Mouse (Mus musculus): ENCODE measurements at regions not wholly inside any gene's neighbourhood (a gene's known extent, or its start where the extent isn't known, plus 50 kb on each side); places are given as distances from the start of the nearest gene placed in this dataset.

DNA sequence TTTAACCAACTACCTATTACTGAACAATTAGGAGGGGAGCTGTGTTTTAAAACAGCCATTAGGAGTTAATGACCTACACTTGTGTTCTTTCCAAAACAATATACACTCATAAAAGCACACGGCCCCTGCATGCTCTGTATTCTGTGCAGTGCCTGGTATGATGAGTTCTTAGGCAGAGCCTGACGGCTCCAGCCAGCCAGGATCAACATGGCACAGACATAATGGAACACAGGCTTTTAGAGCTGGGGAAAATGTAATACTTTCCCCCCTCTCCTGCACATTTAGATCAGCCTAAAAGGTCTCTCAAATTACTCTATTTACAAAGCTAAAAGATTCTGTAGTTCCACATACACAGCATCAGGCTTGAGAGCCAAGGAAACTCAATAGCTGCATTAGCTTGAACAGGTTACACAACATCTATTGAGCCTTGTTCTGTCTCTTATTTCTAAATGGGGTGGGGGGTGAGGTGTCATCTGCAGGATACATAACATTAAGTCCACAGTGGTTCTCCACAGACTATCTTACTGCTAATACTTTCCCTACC lies 250.1 kb downstream of the Dcdc2c start:
- Histone ChIP-seq H3K4me1 (ENCODE audit: control insufficient read depth in 1 of 2, insufficient read depth in 2 of 2, low read length in 2 of 2) (no peaks in the 10 kb centered on the region), H3K36me3 (ENCODE audit: control insufficient read depth in 1 of 2, insufficient read depth in 2 of 2, low read length in 2 of 2) (no peaks in the 10 kb centered on the region), H3K79me2 (ENCODE audit: control insufficient read depth, insufficient read depth, low read length, poor library complexity) (no peaks in the 10 kb centered on the region), H3K27ac (ENCODE audit: control insufficient read depth, low read depth, low read length) (no peak overlapping the region), H3K4me3 (ENCODE audit: control insufficient read depth in 1 of 2, insufficient read depth in 1 of 2, low read depth in 2 of 2, low read length in 2 of 2) (no peak overlapping the region), H3K27me3 (ENCODE audit: control insufficient read depth in 1 of 2, insufficient read depth in 2 of 2, low read length in 2 of 2) (no peaks in the 10 kb centered on the region), H3K9ac (ENCODE audit: control insufficient read depth, low read depth, low read length, poor library complexity, severe bottlenecking) (no peak overlapping the region), H3K9me3 (replicated peaks; ENCODE audit: insufficient read depth, low read length) (no peaks in the 10 kb centered on the region)
- TF ChIP-seq MYC (IDR thresholded peaks at IDR 0.05; ENCODE audit: low read depth, low read length) = no peak
- TF ChIP-seq JUND (IDR thresholded peaks at IDR 0.05; ENCODE audit: low read depth, low read length) = no peak
- no peak for TF ChIP-seq GATA1 (IDR thresholded peaks at IDR 0.05; ENCODE audit: low read depth, low read length)
- no peak for TF ChIP-seq NELFE (IDR thresholded peaks at IDR 0.05; ENCODE audit: low read depth, low read length)
- no peak for TF ChIP-seq POLR2AphosphoS2 (IDR thresholded peaks at IDR 0.05; ENCODE audit: low read length)
- no peak for TF ChIP-seq MAX (IDR thresholded peaks at IDR 0.05; ENCODE audit: low read length)
- no peak for TF ChIP-seq BHLHE40 (IDR thresholded peaks at IDR 0.05; ENCODE audit: borderline replicate concordance, low read depth, low read length)
- TF ChIP-seq MYB (IDR thresholded peaks at IDR 0.05; ENCODE audit: low read depth, low read length) = no peak
- TF ChIP-seq ZKSCAN1 (IDR thresholded peaks at IDR 0.05; ENCODE audit: low read depth, low read length) = no peak
- no peak for DNase-seq (ENCODE audit: low read depth, low spot score)

DNA sequence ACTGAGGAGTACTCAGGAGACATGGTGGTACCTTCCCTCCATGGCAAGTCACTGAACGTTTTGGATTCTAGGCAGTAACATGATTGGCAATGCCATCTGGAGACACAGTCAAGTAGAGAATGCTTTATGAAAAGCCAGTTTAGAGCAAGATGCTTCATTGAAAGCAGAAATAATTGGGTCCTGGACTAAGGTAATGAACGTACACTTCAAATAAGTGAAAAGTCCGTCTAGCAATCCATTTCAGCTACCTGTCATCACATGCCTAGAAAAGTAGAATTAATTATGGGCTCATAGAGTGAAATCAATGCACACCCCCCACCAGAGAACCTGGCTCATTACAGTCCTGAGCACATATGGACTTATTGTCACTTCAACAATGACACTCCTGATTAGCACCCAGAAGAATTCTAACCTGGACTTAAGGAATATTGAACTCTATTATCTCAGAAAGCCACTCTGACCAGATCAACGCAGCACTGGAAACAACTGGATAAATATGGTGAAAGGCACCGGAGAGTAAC lies 263.8 kb downstream of the Dcdc2c start:
- Histone ChIP-seq H3K36me3 (ENCODE audit: control insufficient read depth in 1 of 2, insufficient read depth in 2 of 2, low read length in 2 of 2) (no peaks in the 10 kb centered on the region), H3K27me3 (ENCODE audit: control insufficient read depth in 1 of 2, insufficient read depth in 2 of 2, low read length in 2 of 2) (no peaks in the 10 kb centered on the region), H3K4me1 (ENCODE audit: control insufficient read depth in 1 of 2, insufficient read depth in 2 of 2, low read length in 2 of 2) (no peaks in the 10 kb centered on the region), H3K79me2 (ENCODE audit: control insufficient read depth, insufficient read depth, low read length, poor library complexity) (no peaks in the 10 kb centered on the region), H3K9ac (ENCODE audit: control insufficient read depth, low read depth, low read length, poor library complexity, severe bottlenecking) (no peak overlapping the region), H3K27ac (ENCODE audit: control insufficient read depth, low read depth, low read length) (no peak overlapping the region), H3K9me3 (replicated peaks; ENCODE audit: insufficient read depth, low read length) (no peaks in the 10 kb centered on the region), H3K4me3 (ENCODE audit: control insufficient read depth in 1 of 2, insufficient read depth in 1 of 2, low read depth in 2 of 2, low read length in 2 of 2) (no peak overlapping the region)
- TF ChIP-seq EP300 (IDR thresholded peaks at IDR 0.05; ENCODE audit: low read depth in 1 of 2, low read length in 2 of 2) (no peak), JUND (IDR thresholded peaks at IDR 0.05; ENCODE audit: low read depth, low read length) (no peak), ZMIZ1 (IDR thresholded peaks at IDR 0.05; ENCODE audit: low read depth, low read length) (no peak), MAFK (IDR thresholded peaks at IDR 0.05; ENCODE audit: borderline replicate concordance, low read depth, low read length) (no peak), RCOR1 (IDR thresholded peaks at IDR 0.05; ENCODE audit: low read depth, low read length) (no peak), ZNF384 (IDR thresholded peaks at IDR 0.05; ENCODE audit: low read depth, low read length) (no peak), TAL1 (IDR thresholded peaks at IDR 0.05; ENCODE audit: low read length) (no peak), CHD2 (IDR thresholded peaks at IDR 0.05; ENCODE audit: low read length) (no peak), CTCF (IDR thresholded peaks at IDR 0.05 in 2 of 3, conservative IDR thresholded peaks at IDR 0.05 in 1 of 3; ENCODE audit: control insufficient read depth in 1 of 3, insufficient read depth in 1 of 3, low read depth in 2 of 3, low read length in 3 of 3, poor library complexity in 1 of 3, severe bottlenecking in 1 of 3) (no peak), NELFE (IDR thresholded peaks at IDR 0.05; ENCODE audit: low read depth, low read length) (no peak), RAD21 (IDR thresholded peaks at IDR 0.05; ENCODE audit: low read depth, low read length) (no peak), E2F4 (IDR thresholded peaks at IDR 0.05; ENCODE audit: borderline replicate concordance, low read depth, low read length) (no peak), GABPA (IDR thresholded peaks at IDR 0.05; ENCODE audit: low read depth, low read length) (no peak), ETS1 (IDR thresholded peaks at IDR 0.05; ENCODE audit: low read depth, low read length) (no peak)
- no peak for DNase-seq (ENCODE audit: low read depth, low spot score)

All from MEL (cell line).